13 mouse cellular contexts compared by ENCODE assay signal in the genomic region with DNA sequence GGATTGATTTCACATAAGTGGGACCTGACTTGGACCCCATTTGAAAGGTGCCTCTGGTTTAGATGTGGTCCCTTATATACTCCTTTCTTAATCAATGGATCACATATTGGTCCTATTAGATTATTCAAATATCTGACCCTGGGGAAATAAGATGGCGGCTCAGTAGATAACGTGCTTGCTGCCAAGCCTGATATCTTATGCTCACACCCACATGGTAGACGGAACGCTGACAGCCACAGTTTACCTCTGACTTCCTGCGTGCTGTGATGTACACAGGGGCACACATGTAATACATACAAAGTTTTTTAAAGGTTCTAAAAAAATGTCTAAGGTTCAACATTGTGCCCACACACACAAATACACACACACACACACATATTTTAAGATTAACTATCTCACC.
"Had no signal": no experiment of that assay in that cellular context is flagged by ENCODE, and none has a peak within 500 bp of the region (broad histone marks: within the 10 kb centered on the region; RNA-seq: fewer than 3 reads in every experiment).

No protein-coding gene starts in this region.

- H3K9ac ChIP-seq: limb, embryonic 13.5 days; midbrain, embryonic 15.5 days; neural tube, embryonic 13.5 days had no signal

- ATAC-seq: intestine, postnatal 0 days; lung, postnatal 0 days; midbrain, embryonic 15.5 days had no signal

- H3K4me3 ChIP-seq: limb, embryonic 13.5 days; midbrain, embryonic 15.5 days; neural tube, embryonic 13.5 days had no signal

- H3K27ac ChIP-seq: limb, embryonic 13.5 days; midbrain, embryonic 15.5 days; neural tube, embryonic 13.5 days had no signal

- H3K9me3 ChIP-seq: limb, embryonic 13.5 days; midbrain, embryonic 15.5 days; neural tube, embryonic 13.5 days had no signal

- H3K4me1 ChIP-seq: limb, embryonic 13.5 days had no signal

- DNase-seq: kidney, adult 8-10 months; kidney, postnatal 25 days; left cerebral cortex, postnatal 4 days; lung, adult 18-20 months; lung, postnatal 36 days; retina, postnatal 1 day; thymus, postnatal 14 days had no signal

- H3K4me2 ChIP-seq: limb, embryonic 13.5 days; midbrain, embryonic 11.5 days; midbrain, embryonic 15.5 days; neural tube, embryonic 13.5 days had no signal

- H3K27me3 ChIP-seq: limb, embryonic 13.5 days; midbrain, embryonic 15.5 days; neural tube, embryonic 13.5 days had no signal
